Mouse (Mus musculus) common myeloid progenitor, adult 5-6 weeks (primary cell): ENCODE measurements around the gene Cela3a. TPM values are rescaled to one million over a fixed set of nuclear protein-coding genes. Genes with fewer than 3 reads are reported as not detected.
"Not testable (repeated sequence)": the region's sequence is repeated elsewhere in the genome, so short reads cannot be mapped to it uniquely, and the experiment has no call there.

Experiments used
- ATAC-seq: replicated peaks from 2 replicates; pipeline ENCODE4 v1.8.0; 2016; ENCODE audit warnings: low read depth, mild to moderate bottlenecking, moderate TSS enrichment, inconsistent platforms; ENCODE audit not compliant: poor library complexity, severe bottlenecking
- total RNA-seq: library from RNA; stranded (forward); fragments of 200-1000, 187-1606 nt; gene quantifications from 2 replicates; pipeline ENCODE4 v1.2.3, GENCODE M21; 2017

Gene Cela3a
- total RNA-seq = not detected in 2 replicates

- no peak for ATAC-seq
Observed at GRCm38 (mm10) chr4:137409691-137410090, at the start of gene Cela3a. TSS of gene Cela3a (minus strand) at chr4:137409791.

- no peak for ATAC-seq
Observed at GRCm38 (mm10) chr4:137458861-137459260, 49.3 kb upstream of the Cela3a start.

- ATAC-seq = no peak
Observed at GRCm38 (mm10) chr4:137458310-137458709, 48.7 kb upstream of the Cela3a start.

- peak; percentile 29; the same call in 1 of the 2 replicates for ATAC-seq
Observed at GRCm38 (mm10) chr4:137457292-137457691, 47.7 kb upstream of the Cela3a start.

GRCm38 (mm10) chr4:137456581-137456980 is 47.0 kb upstream of the Cela3a start:
- no peak for ATAC-seq

- no peak for ATAC-seq
Observed at GRCm38 (mm10) chr4:137454582-137454981, 45.0 kb upstream of the Cela3a start.

- no peak for ATAC-seq
Observed at GRCm38 (mm10) chr4:137453234-137453767, 43.7 kb upstream of the Cela3a start, which contains the start of gene 1700013G24Rik. TSS of gene 1700013G24Rik (plus strand) at chr4:137453284.

- no peak for ATAC-seq
Observed at GRCm38 (mm10) chr4:137452190-137452589, 42.6 kb upstream of the Cela3a start.

- ATAC-seq = no peak
Observed at GRCm38 (mm10) chr4:137449715-137450114, 40.1 kb upstream of the Cela3a start.

GRCm38 (mm10) chr4:137449132-137449531 is 39.5 kb upstream of the Cela3a start:
- ATAC-seq = no peak

GRCm38 (mm10) chr4:137448641-137449040 is 39.0 kb upstream of the Cela3a start:
- no peak for ATAC-seq

- ATAC-seq = no peak
Observed at GRCm38 (mm10) chr4:137448197-137448596, 38.6 kb upstream of the Cela3a start.

GRCm38 (mm10) chr4:137447363-137448196 is 38.0 kb upstream of the Cela3a start:
- ATAC-seq = no peak; the same call in 1 of the 2 replicates

GRCm38 (mm10) chr4:137445881-137446280 is 36.3 kb upstream of the Cela3a start:
- ATAC-seq = no peak

GRCm38 (mm10) chr4:137443625-137444024 is 34.0 kb upstream of the Cela3a start:
- ATAC-seq = peak; percentile 50; the same call in 1 of the 2 replicates

GRCm38 (mm10) chr4:137441332-137441731 is 31.7 kb upstream of the Cela3a start:
- no peak for ATAC-seq

GRCm38 (mm10) chr4:137438842-137439241 is 29.3 kb upstream of the Cela3a start:
- peak; percentile 89 for ATAC-seq

- no peak for ATAC-seq
Observed at GRCm38 (mm10) chr4:137436979-137437669, 27.5 kb upstream of the Cela3a start.

GRCm38 (mm10) chr4:137432700-137433550 is 23.3 kb upstream of the Cela3a start:
- ATAC-seq = not testable (repeated sequence)

- 0 out of 2 replicates have a peak, but pooled peaks have one; percentile 39 for ATAC-seq
Observed at GRCm38 (mm10) chr4:137430502-137430901, 20.9 kb upstream of the Cela3a start, which contains the start of gene Cela3b. TSS of gene Cela3b (minus strand) at chr4:137430540.
